In the genomic region with DNA sequence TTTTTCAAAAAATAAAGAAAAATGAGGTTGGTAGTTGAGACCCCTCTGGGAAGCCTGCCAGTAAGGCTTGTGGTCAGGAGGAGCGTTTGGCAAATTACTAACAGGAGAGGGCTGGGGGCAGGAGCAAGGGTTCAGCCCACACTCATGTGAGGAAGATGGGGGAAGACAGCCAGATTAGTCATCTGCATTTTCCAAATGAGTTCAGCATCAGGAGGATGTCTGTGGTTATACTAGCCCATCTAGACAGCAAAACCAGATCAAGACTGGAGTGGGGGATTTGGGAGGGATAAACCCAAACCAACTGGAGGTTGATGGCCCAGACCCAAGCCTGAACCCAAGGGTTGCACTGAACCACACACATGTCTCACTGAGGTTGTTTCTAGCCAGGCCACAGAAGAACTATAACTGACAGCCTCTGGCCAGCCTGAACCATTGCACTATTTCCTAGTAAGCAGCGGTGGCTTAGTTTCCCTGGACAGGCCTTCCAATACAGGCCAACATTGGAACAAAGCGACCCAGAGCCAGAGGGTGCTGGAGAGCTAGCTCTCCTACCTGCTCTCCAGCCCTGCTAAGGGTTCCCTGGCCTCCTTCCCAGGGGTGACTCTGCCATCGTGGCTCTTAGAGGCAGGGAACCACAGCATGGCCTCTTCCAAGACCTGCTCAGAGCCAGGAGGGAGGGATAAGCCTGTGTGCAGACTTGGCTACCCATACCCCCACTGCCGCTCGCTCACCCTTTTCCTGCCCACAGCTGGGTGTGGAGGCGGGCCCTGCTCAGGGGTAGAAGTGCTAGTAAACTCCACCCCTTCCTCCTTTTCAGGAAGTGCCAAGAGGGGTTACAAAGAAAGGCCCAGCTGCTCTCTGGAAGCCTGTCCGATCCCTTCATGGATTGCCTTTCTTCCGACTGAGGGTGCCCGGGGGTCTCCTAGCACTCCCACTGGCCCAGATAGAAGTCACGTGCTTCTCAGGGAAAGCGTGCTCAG, we compare ENCODE assay signal across 8 mouse cellular contexts. TPM values are rescaled to one million over a fixed set of nuclear protein-coding genes. Genes with fewer than 3 reads are reported as not detected.
DNase-seq lines count a peak whose midpoint lies in the region; ATAC-seq and TF ChIP-seq lines count a peak whose summit lies in the region.

No protein-coding gene starts in this region.

- no peaks in the 10 kb centered on the region for H3K9me3 ChIP-seq in midbrain, postnatal 0 days (ENCODE audit: low read length)
- H3K9me3 ChIP-seq in midbrain, embryonic 14.5 days (ENCODE audit: control insufficient read depth, low read length): no peaks in the 10 kb centered on the region
- no peaks in the 10 kb centered on the region for H3K9me3 ChIP-seq in heart, embryonic 15.5 days (replicated peaks)
- H3K9me3 ChIP-seq in limb, embryonic 10.5 days (replicated peaks): no peaks in the 10 kb centered on the region

- no peak overlapping the region for H3K4me2 ChIP-seq in midbrain, postnatal 0 days (ENCODE audit: low read depth, low read length, poor library complexity, severe bottlenecking)
- no peak overlapping the region for H3K4me2 ChIP-seq in midbrain, embryonic 14.5 days (ENCODE audit: low read length)
- H3K4me2 ChIP-seq in heart, embryonic 15.5 days: peak overlapping the region; percentile 41

- 0 out of 2 replicates have a peak, but pooled peaks have one; percentile 34 for ATAC-seq in midbrain, postnatal 0 days (ENCODE audit: low FRiP score)
- no peak for ATAC-seq in midbrain, embryonic 14.5 days (ENCODE audit: low FRiP score, low TSS enrichment)
- ATAC-seq in common myeloid progenitor, adult 5-6 weeks (replicated peaks; ENCODE audit: low read depth, poor library complexity, severe bottlenecking): peak; percentile 80
- ATAC-seq in heart, embryonic 15.5 days (replicated peaks; ENCODE audit: insufficient number of reproducible peaks, insufficient read depth, low FRiP score, low read depth): no peak; the same call in 1 of the 2 replicates
- peak; percentile 79 for ATAC-seq in monocyte, adult 5-6 weeks (replicated peaks; ENCODE audit: insufficient number of reproducible peaks, low FRiP score, low TSS enrichment, poor library complexity, severe bottlenecking)

- DNase-seq in midbrain, postnatal 0 days (ENCODE audit: low spot score): no peak
- DNase-seq in midbrain, embryonic 14.5 days: no peak
- no peak for DNase-seq in limb, embryonic 10.5 days (ENCODE audit: low spot score)
- DNase-seq in right cerebral cortex, postnatal 25 days: no peak
- no peak for DNase-seq in retina, postnatal 1 day

- no peak overlapping the region for H3K27ac ChIP-seq in midbrain, postnatal 0 days (ENCODE audit: low read depth, low read length)
- H3K27ac ChIP-seq in midbrain, embryonic 14.5 days (replicated peaks; ENCODE audit: low read depth, low read length): no peak overlapping the region
- peak overlapping the region; percentile 74 for H3K27ac ChIP-seq in heart, embryonic 15.5 days
- H3K27ac ChIP-seq in limb, embryonic 10.5 days: peak overlapping the region; percentile 80

- H3K4me3 ChIP-seq in midbrain, postnatal 0 days (ENCODE audit: low read depth, low read length): no peak overlapping the region
- H3K4me3 ChIP-seq in midbrain, embryonic 14.5 days (replicated peaks; ENCODE audit: low read depth, low read length): no peak overlapping the region
- H3K4me3 ChIP-seq in heart, embryonic 15.5 days: 0 out of 2 replicates have a peak overlapping the region, but pooled peaks have one; percentile 15
- no peak overlapping the region for H3K4me3 ChIP-seq in limb, embryonic 10.5 days

- H3K9ac ChIP-seq in midbrain, postnatal 0 days (replicated peaks; ENCODE audit: low read length, poor library complexity, severe bottlenecking): no peak overlapping the region
- no peak overlapping the region for H3K9ac ChIP-seq in midbrain, embryonic 14.5 days (replicated peaks; ENCODE audit: low read length)
- H3K9ac ChIP-seq in heart, embryonic 15.5 days: peak overlapping the region; percentile 36; the same call in 1 of the 2 replicates

- TF ChIP-seq CTCF in midbrain, postnatal 0 days (IDR thresholded peaks at IDR 0.05): no peak

- peaks cover 7% of the 10 kb centered on the region; the same call in 1 of the 2 replicates for H3K27me3 ChIP-seq in midbrain, postnatal 0 days (ENCODE audit: insufficient read depth, low read length)
- peaks cover 6% of the 10 kb centered on the region for H3K27me3 ChIP-seq in midbrain, embryonic 14.5 days (ENCODE audit: control insufficient read depth, insufficient read depth, low read length)
- no peaks in the 10 kb centered on the region for H3K27me3 ChIP-seq in heart, embryonic 15.5 days
- no peaks in the 10 kb centered on the region for H3K27me3 ChIP-seq in limb, embryonic 10.5 days (ENCODE audit: low read depth, poor library complexity, severe bottlenecking)

- H3K36me3 ChIP-seq in midbrain, postnatal 0 days (ENCODE audit: insufficient read depth, low read length): no peaks in the 10 kb centered on the region
- no peaks in the 10 kb centered on the region for H3K36me3 ChIP-seq in midbrain, embryonic 14.5 days (ENCODE audit: control insufficient read depth, insufficient read depth, low read length)
- no peaks in the 10 kb centered on the region for H3K36me3 ChIP-seq in heart, embryonic 15.5 days
- no peaks in the 10 kb centered on the region for H3K36me3 ChIP-seq in limb, embryonic 10.5 days

- WGBS in midbrain, postnatal 0 days: 60% methylated on average over 12 of the region's 12 CpGs
- 63% methylated on average over 12 of the region's 12 CpGs for WGBS in midbrain, embryonic 14.5 days
- 58% methylated on average over 12 of the region's 12 CpGs for WGBS in heart, embryonic 15.5 days
- 70% methylated on average over 12 of the region's 12 CpGs for WGBS in limb, embryonic 10.5 days

- H3K4me1 ChIP-seq in midbrain, postnatal 0 days (ENCODE audit: insufficient read depth, low read length): no peaks in the 10 kb centered on the region
- H3K4me1 ChIP-seq in midbrain, embryonic 14.5 days (ENCODE audit: control insufficient read depth, insufficient read depth, low read length): peaks cover under 1% of the 10 kb centered on the region; the same call in 1 of the 2 replicates
- H3K4me1 ChIP-seq in heart, embryonic 15.5 days (replicated peaks): peaks cover 20% of the 10 kb centered on the region
- peaks cover 38% of the 10 kb centered on the region for H3K4me1 ChIP-seq in limb, embryonic 10.5 days

RNA-seq across cellular contexts. Expression of a gene that starts 5.2 kb away (rescaled TPM):
- 10.8 and 14.2 TPM in 2 replicates for total RNA-seq in midbrain, postnatal 0 days (2014; rRNA removed)
- 1.3 and 1.8 TPM in 2 replicates for polyA plus RNA-seq in midbrain, postnatal 0 days (2015; fragmentation: Nextera tagmentation; extraction: Ambion mirVana)
- polyA plus RNA-seq in midbrain, embryonic 14.5 days (2014; fragmentation: Nextera tagmentation; extraction: Ambion mirVana): 1.0 and 4.6 TPM in 2 replicates
- 19.4 and 22.3 TPM in 2 replicates for total RNA-seq in common myeloid progenitor, adult 5-6 weeks (2017)
- polyA plus RNA-seq in heart, embryonic 15.5 days (2015; fragmentation: Nextera tagmentation; extraction: Ambion mirVana): 11.5 and 13.9 TPM in 2 replicates
- 10.7 and 11.8 TPM in 2 replicates for polyA plus RNA-seq in limb, embryonic 10.5 days (2016; fragmentation: Nextera tagmentation; extraction: Ambion mirVana)
- 31.7 to 76.2 TPM (median 45.9 TPM) in 3 replicates for total RNA-seq in monocyte, adult 5-6 weeks (2017)

RNA-seq across cellular contexts. Expression of a gene that starts 11.5 kb away (rescaled TPM):
- 9.2 and 15.6 TPM in 2 replicates for total RNA-seq in midbrain, postnatal 0 days (2014; rRNA removed)
- 6.4 TPM in 2 replicates for polyA plus RNA-seq in midbrain, postnatal 0 days (2015; fragmentation: Nextera tagmentation; extraction: Ambion mirVana)
- polyA plus RNA-seq in midbrain, embryonic 14.5 days (2014; fragmentation: Nextera tagmentation; extraction: Ambion mirVana): 5.9 and 7.6 TPM in 2 replicates
- 38.7 and 53.3 TPM in 2 replicates for total RNA-seq in common myeloid progenitor, adult 5-6 weeks (2017)
- polyA plus RNA-seq in heart, embryonic 15.5 days (2015; fragmentation: Nextera tagmentation; extraction: Ambion mirVana): 24.5 and 28.4 TPM in 2 replicates
- 68.9 and 75.6 TPM in 2 replicates for polyA plus RNA-seq in limb, embryonic 10.5 days (2016; fragmentation: Nextera tagmentation; extraction: Ambion mirVana)
- 11.1 to 24.4 TPM (median 12.4 TPM) in 3 replicates for total RNA-seq in monocyte, adult 5-6 weeks (2017)

RNA-seq across cellular contexts. Expression of a gene that starts 20.4 kb away (rescaled TPM):
- total RNA-seq in midbrain, postnatal 0 days (2014; rRNA removed): 83.9 and 97.2 TPM in 2 replicates
- polyA plus RNA-seq in midbrain, postnatal 0 days (2015; fragmentation: Nextera tagmentation; extraction: Ambion mirVana): 157 and 170 TPM in 2 replicates
- polyA plus RNA-seq in midbrain, embryonic 14.5 days (2014; fragmentation: Nextera tagmentation; extraction: Ambion mirVana): 146 and 161 TPM in 2 replicates
- 72.1 and 79.3 TPM in 2 replicates for total RNA-seq in common myeloid progenitor, adult 5-6 weeks (2017)
- polyA plus RNA-seq in heart, embryonic 15.5 days (2015; fragmentation: Nextera tagmentation; extraction: Ambion mirVana): 163 and 208 TPM in 2 replicates
- polyA plus RNA-seq in limb, embryonic 10.5 days (2016; fragmentation: Nextera tagmentation; extraction: Ambion mirVana): 285 and 308 TPM in 2 replicates
- total RNA-seq in monocyte, adult 5-6 weeks (2017): 30.5 to 53.3 TPM (median 49.7 TPM) in 3 replicates

RNA-seq across cellular contexts. Expression of a gene that starts 54.9 kb away (rescaled TPM):
- total RNA-seq in midbrain, postnatal 0 days (2014; rRNA removed): 12.1 and 14.6 TPM in 2 replicates
- 10.9 and 12.7 TPM in 2 replicates for polyA plus RNA-seq in midbrain, postnatal 0 days (2015; fragmentation: Nextera tagmentation; extraction: Ambion mirVana)
- polyA plus RNA-seq in midbrain, embryonic 14.5 days (2014; fragmentation: Nextera tagmentation; extraction: Ambion mirVana): 5.5 and 6.3 TPM in 2 replicates
- total RNA-seq in common myeloid progenitor, adult 5-6 weeks (2017): 12.8 and 13.2 TPM in 2 replicates
- polyA plus RNA-seq in heart, embryonic 15.5 days (2015; fragmentation: Nextera tagmentation; extraction: Ambion mirVana): 8.0 and 12.2 TPM in 2 replicates
- polyA plus RNA-seq in limb, embryonic 10.5 days (2016; fragmentation: Nextera tagmentation; extraction: Ambion mirVana): 4.0 and 5.7 TPM in 2 replicates
- 9.9 to 15.0 TPM (median 12.4 TPM) in 3 replicates for total RNA-seq in monocyte, adult 5-6 weeks (2017)

RNA-seq across cellular contexts. Expression of a gene that starts 55.1 kb away (rescaled TPM):
- 14.1 and 23.2 TPM in 2 replicates for total RNA-seq in midbrain, postnatal 0 days (2014; rRNA removed)
- 135 and 138 TPM in 2 replicates for polyA plus RNA-seq in midbrain, postnatal 0 days (2015; fragmentation: Nextera tagmentation; extraction: Ambion mirVana)
- polyA plus RNA-seq in midbrain, embryonic 14.5 days (2014; fragmentation: Nextera tagmentation; extraction: Ambion mirVana): 107 and 158 TPM in 2 replicates
- total RNA-seq in common myeloid progenitor, adult 5-6 weeks (2017): 12.8 TPM in 2 replicates
- polyA plus RNA-seq in heart, embryonic 15.5 days (2015; fragmentation: Nextera tagmentation; extraction: Ambion mirVana): 47.1 and 56.2 TPM in 2 replicates
- 49.4 and 51.5 TPM in 2 replicates for polyA plus RNA-seq in limb, embryonic 10.5 days (2016; fragmentation: Nextera tagmentation; extraction: Ambion mirVana)
- 19.5 to 35.7 TPM (median 20.3 TPM) in 3 replicates for total RNA-seq in monocyte, adult 5-6 weeks (2017)

Comparison
In these comparisons a context has a peak if more than half of its experiments do, and no peak if none do; other contexts are left out.
1. ATAC-seq: peak in midbrain, postnatal 0 days (single experiment), common myeloid progenitor, adult 5-6 weeks (single experiment) and monocyte, adult 5-6 weeks (single experiment); none in midbrain, embryonic 14.5 days (single experiment) and heart, embryonic 15.5 days (single experiment).
2. H3K27ac ChIP-seq: peak in heart, embryonic 15.5 days (single experiment) and limb, embryonic 10.5 days (single experiment); none in midbrain, postnatal 0 days (single experiment) and midbrain, embryonic 14.5 days (single experiment).